Mouse (Mus musculus) lung, postnatal 0 days (tissue): ENCODE measurements around the gene Zfp385c.

Source experiments
- CTCF ChIP-seq: IDR thresholded peaks from 2 replicates; pipeline ENCODE4 v1.5.1; 2016; ENCODE audit warnings: antibody characterized with exemption, mild to moderate bottlenecking
- EP300 ChIP-seq: IDR thresholded peaks from 2 replicates; pipeline ENCODE4 v1.6.1; 2016; ENCODE audit warnings: antibody characterized with exemption, mild to moderate bottlenecking, control low read depth

GRCm38 (mm10) chr11:100611627-100612026, 80.6 kb downstream of the Zfp385c start:
- TF ChIP-seq CTCF (0 out of 2 replicates have a peak, but pooled peaks have one; percentile 16), EP300 (no peak)
